Mouse (Mus musculus) c-Kit-positive CD71-positive TER-119-negative erythroid progenitor cells, embryonic 14.5 days (primary cell): Measurements from ENCODE around the gene Pglyrp1.
"Not testable (repeated sequence)": the region's sequence is repeated elsewhere in the genome, so short reads cannot be mapped to it uniquely, and the experiment has no call there.

Experiments used
- DNase-seq: peaks from one replicate; pipeline ENCODE4 v3.0.0-alpha.2; 2013; ENCODE audit warnings: low read depth

Gene Pglyrp1

GRCm38 (mm10) chr7:18871031-18871430, at the start of gene Pglyrp1:
TSS of gene Pglyrp1 (plus strand) at chr7:18871331.
- DNase-seq: not testable (repeated sequence)

- no peak for DNase-seq
These were observed 49.6 kb upstream of the Pglyrp1 start, which contains the start of gene Psg17 for GRCm38 (mm10) chr7:18821507-18821906. TSS of gene Psg17 (minus strand) at chr7:18821607.

- no peak for DNase-seq
These were observed 43.2 kb upstream of the Pglyrp1 start for GRCm38 (mm10) chr7:18827792-18828546.

GRCm38 (mm10) chr7:18828592-18828991, 42.5 kb upstream of the Pglyrp1 start:
- no peak for DNase-seq

- DNase-seq: no peak
These were observed 41.6 kb upstream of the Pglyrp1 start for GRCm38 (mm10) chr7:18829545-18829944.

GRCm38 (mm10) chr7:18832298-18832697, 38.8 kb upstream of the Pglyrp1 start:
- DNase-seq: no peak

GRCm38 (mm10) chr7:18839865-18840264, 31.3 kb upstream of the Pglyrp1 start, which contains the start of gene Mill2:
TSS of gene Mill2 (plus strand) at chr7:18839966.
- no peak for DNase-seq

GRCm38 (mm10) chr7:18840386-18841173, 30.6 kb upstream of the Pglyrp1 start:
- no peak for DNase-seq

GRCm38 (mm10) chr7:18841174-18841567, 30.0 kb upstream of the Pglyrp1 start:
- DNase-seq: no peak

- no peak for DNase-seq
These were observed 26.3 kb upstream of the Pglyrp1 start for GRCm38 (mm10) chr7:18844811-18845210.

- no peak for DNase-seq
These were observed 22.7 kb upstream of the Pglyrp1 start for GRCm38 (mm10) chr7:18848395-18848794.

GRCm38 (mm10) chr7:18858310-18858916, 12.7 kb upstream of the Pglyrp1 start:
- no peak for DNase-seq

- no peak for DNase-seq
These were observed 8.3 kb upstream of the Pglyrp1 start for GRCm38 (mm10) chr7:18862801-18863200.

GRCm38 (mm10) chr7:18868491-18868890, 2.6 kb upstream of the Pglyrp1 start:
- no peak for DNase-seq

GRCm38 (mm10) chr7:18872014-18872802, 1.1 kb downstream of the Pglyrp1 start:
- no peak for DNase-seq

- DNase-seq: no peak
These were observed 1.7 kb downstream of the Pglyrp1 start for GRCm38 (mm10) chr7:18872816-18873215.

- peak; percentile 41 for DNase-seq
These were observed 2.1 kb downstream of the Pglyrp1 start for GRCm38 (mm10) chr7:18873253-18873652.

GRCm38 (mm10) chr7:18875372-18875771, 4.2 kb downstream of the Pglyrp1 start:
- DNase-seq: no peak

- no peak for DNase-seq
These were observed 7.6 kb downstream of the Pglyrp1 start for GRCm38 (mm10) chr7:18878691-18879090.

- DNase-seq: no peak
These were observed 13.0 kb downstream of the Pglyrp1 start for GRCm38 (mm10) chr7:18883991-18884744.
